Mouse (Mus musculus) liver, embryonic 13.5 days (tissue): ENCODE results near the gene Stac2. TPM values are rescaled to one million over a fixed set of nuclear protein-coding genes. Genes with fewer than 3 reads are reported as not detected.
A peak's percentile ranks its signal among the peaks of the same experiment; 100 is the strongest.

Source experiments
- ATAC-seq: fragments of 200-750 bp; cut with Nextera tagmentation; 2 replicates; pipeline ENCODE4 v1.8.0; 2017; ENCODE audit warnings: low read depth, mild to moderate bottlenecking, moderate number of reproducible peaks, moderate library complexity
- DNase-seq: peaks from one replicate; pipeline ENCODE4 v3.0.0; 2022
- H3K27ac ChIP-seq: fragments of 300-500 bp; sonication (generic); 2 replicates; pipeline ENCODE4 v1.5.1; 2015; ENCODE audit warnings: moderate library complexity, mild to moderate bottlenecking, inconsistent platforms
- H3K27me3 ChIP-seq: fragments of 300-500 bp; sonication (generic); 2 replicates; pipeline ENCODE4 v1.6.1; 2015; ENCODE audit warnings: mild to moderate bottlenecking, inconsistent platforms
- H3K36me3 ChIP-seq: fragments of 300-500 bp; sonication (generic); 2 replicates; pipeline ENCODE4 v1.6.1; 2015; ENCODE audit warnings: mild to moderate bottlenecking, inconsistent platforms
- H3K4me1 ChIP-seq: fragments of 300-500 bp; sonication (generic); replicated peaks from 2 replicates; pipeline ENCODE4 v1.6.1; 2015; ENCODE audit warnings: inconsistent platforms
- H3K4me2 ChIP-seq: fragments of 300-500 bp; sonication (generic); 2 replicates; pipeline ENCODE4 v1.6.1; 2015; ENCODE audit warnings: inconsistent platforms, mild to moderate bottlenecking, moderate library complexity
- H3K4me3 ChIP-seq: fragments of 300-500 bp; sonication (generic); replicated peaks from 2 replicates; pipeline ENCODE4 v1.5.1; 2015; ENCODE audit warnings: mild to moderate bottlenecking, inconsistent platforms
- H3K9ac ChIP-seq: fragments of 300-500 bp; sonication (generic); 2 replicates; pipeline ENCODE4 v1.6.1; 2015; ENCODE audit warnings: mild to moderate bottlenecking, inconsistent platforms
- H3K9me3 ChIP-seq: fragments of 300-500 bp; sonication (generic); replicated peaks from 2 replicates; pipeline ENCODE4 v1.6.1; 2016; ENCODE audit warnings: inconsistent platforms
- WGBS: fragments of 180-500 bp; shearing (Covaris S2); methylation state at CpG from one replicate; pipeline ENCODE4 v1.1.7; 2015; ENCODE audit not compliant: insufficient replicate concordance; 5-methylcytosine and 5-hydroxymethylcytosine counted together
- polyA plus RNA-seq: library from polyadenylated mRNA; unstranded; fragments of >200 nt; fragmentation: Nextera tagmentation; extraction: Ambion mirVana; gene quantifications from 2 replicates; pipeline ENCODE4 v1.2.1, GENCODE M21; 2015

Gene Stac2
- polyA plus RNA-seq, 1 experiment from 2014 or later, result 0.05 TPM

DNA sequence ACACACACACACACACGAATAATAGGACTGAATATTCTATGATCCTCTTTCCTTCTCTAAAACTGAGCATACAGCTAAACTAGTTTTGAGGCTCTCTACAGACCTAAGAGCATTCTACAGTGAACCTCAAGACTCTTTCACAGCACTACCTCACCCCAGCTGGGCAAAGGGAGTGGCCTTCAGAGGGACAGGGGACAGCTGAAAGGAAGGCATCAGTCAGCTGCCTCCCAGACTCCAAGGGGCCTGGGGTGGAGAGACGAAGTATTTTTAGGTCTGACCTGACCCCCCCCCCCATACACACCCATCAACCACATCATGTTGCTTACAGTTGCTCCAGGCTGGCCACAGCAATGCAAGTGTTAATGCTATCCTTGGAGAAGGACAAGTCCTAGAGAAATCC lies 32.1 kb downstream of the Stac2 start:
- ATAC-seq (no peak), DNase-seq (no peak)
- Histone ChIP-seq H3K4me2 (peak overlapping the region; percentile 95; the same call in 1 of the 2 replicates), H3K36me3 (no peaks in the 10 kb centered on the region), H3K4me3 (no peak overlapping the region), H3K27me3 (peaks cover 55% of the 10 kb centered on the region), H3K9ac (no peak overlapping the region), H3K4me1 (peaks cover 38% of the 10 kb centered on the region), H3K9me3 (no peaks in the 10 kb centered on the region), H3K27ac (no peak overlapping the region)
- 60% methylated on average over 2 of the region's 2 CpGs for whole genome bisulfite sequencing

- Histone ChIP-seq H3K36me3 (no peaks in the 10 kb centered on the region), H3K27me3 (peaks cover 55% of the 10 kb centered on the region), H3K27ac (no peak overlapping the region), H3K9ac (no peak overlapping the region), H3K4me2 (no peak overlapping the region), H3K9me3 (no peaks in the 10 kb centered on the region), H3K4me3 (no peak overlapping the region), H3K4me1 (peaks cover 34% of the 10 kb centered on the region)
- ATAC-seq, result no peak
- WGBS, result 78% methylated on average over 1 of the region's 1 CpGs
- DNase-seq, result no peak
Observed at GRCm38 (mm10) chr11:98020710-98021109, 32.6 kb downstream of the Stac2 start.

GRCm38 (mm10) chr11:98019883-98020610 lies 33.2 kb downstream of the Stac2 start:
- no peak for DNase-seq
- Histone ChIP-seq H3K36me3 (no peaks in the 10 kb centered on the region), H3K4me2 (no peak overlapping the region), H3K4me1 (peaks cover 32% of the 10 kb centered on the region), H3K27ac (no peak overlapping the region), H3K4me3 (no peak overlapping the region), H3K27me3 (peaks cover 55% of the 10 kb centered on the region), H3K9me3 (no peaks in the 10 kb centered on the region), H3K9ac (no peak overlapping the region)
- ATAC-seq, result no peak
- 36% methylated on average over 8 of the region's 8 CpGs for WGBS

DNA sequence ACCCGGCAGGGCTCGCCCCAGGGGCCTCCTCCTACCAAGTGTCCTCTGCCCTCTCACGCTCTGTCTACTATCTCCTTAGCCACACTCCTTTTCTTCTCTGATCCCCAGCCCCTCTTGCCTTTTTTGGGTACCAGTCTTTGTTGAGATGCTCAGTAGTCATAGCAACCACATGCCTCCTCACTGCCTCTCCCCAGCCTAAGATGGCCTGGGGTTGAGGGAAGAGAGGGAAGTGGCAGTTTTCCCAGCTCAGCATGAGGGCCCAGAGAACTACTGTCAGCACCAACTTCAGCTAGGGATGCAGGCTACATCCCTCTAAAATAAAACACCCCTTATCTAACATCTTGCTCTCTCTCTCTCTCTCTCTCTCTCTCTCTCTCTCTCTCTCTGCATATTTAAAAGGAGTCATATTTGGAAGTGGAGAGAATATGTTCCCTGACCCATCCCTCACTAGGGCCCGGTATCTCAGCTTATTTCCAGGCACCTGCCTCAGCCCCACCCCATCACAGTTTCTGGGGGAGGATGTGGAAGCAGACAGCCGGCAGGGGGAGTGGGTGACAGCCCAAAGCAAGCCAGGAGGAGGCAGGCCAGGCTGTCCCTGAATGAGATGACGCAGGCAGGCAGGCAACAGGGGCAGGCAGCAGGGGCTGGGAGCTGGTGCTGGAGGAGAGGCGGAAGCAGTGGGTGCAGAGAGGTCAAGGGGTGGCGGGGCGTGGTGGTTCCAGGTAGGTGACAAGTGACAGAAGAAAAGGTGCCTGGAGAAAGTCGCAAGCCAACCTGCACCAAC lies 34.2 kb downstream of the Stac2 start:
- Histone ChIP-seq H3K4me1 (peaks cover 32% of the 10 kb centered on the region), H3K4me3 (no peak overlapping the region), H3K9ac (no peak overlapping the region), H3K9me3 (no peaks in the 10 kb centered on the region), H3K4me2 (no peak overlapping the region), H3K27me3 (peaks cover 55% of the 10 kb centered on the region), H3K27ac (no peak overlapping the region), H3K36me3 (no peaks in the 10 kb centered on the region)
- ATAC-seq (no peak), DNase-seq (no peak)
- 33% methylated on average over 10 of the region's 10 CpGs for WGBS

DNA sequence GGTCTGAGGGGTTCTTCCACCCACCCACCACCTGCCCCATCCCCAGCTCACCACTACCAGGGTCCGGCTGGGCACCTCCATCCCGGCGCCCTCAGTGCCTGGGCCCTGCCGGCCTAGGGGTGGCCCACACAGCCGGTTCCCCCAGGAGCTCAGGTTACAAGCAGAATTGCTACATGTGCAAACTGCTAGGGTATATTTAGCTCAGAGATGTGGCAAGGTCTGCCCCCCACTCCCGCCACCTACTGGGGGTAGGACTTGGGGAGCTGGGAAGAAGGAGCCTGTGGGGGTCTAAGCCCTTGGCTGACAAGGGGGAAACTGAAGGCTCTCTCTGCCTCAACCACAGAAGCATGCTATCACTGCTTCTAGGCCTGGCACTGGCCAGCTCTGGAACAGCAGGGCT lies 35.0 kb downstream of the Stac2 start:
- Histone ChIP-seq H3K4me1 (peaks cover 29% of the 10 kb centered on the region), H3K27me3 (peaks cover 52% of the 10 kb centered on the region), H3K9ac (no peak overlapping the region), H3K4me2 (no peak overlapping the region), H3K36me3 (no peaks in the 10 kb centered on the region), H3K27ac (no peak overlapping the region), H3K9me3 (no peaks in the 10 kb centered on the region), H3K4me3 (no peak overlapping the region)
- DNase-seq (no peak), ATAC-seq (no peak)
- WGBS, result 73% methylated on average over 6 of the region's 6 CpGs

GRCm38 (mm10) chr11:98016824-98017223 lies 36.4 kb downstream of the Stac2 start:
- Histone ChIP-seq H3K27me3 (peaks cover 51% of the 10 kb centered on the region), H3K9ac (no peak overlapping the region), H3K36me3 (no peaks in the 10 kb centered on the region), H3K9me3 (no peaks in the 10 kb centered on the region), H3K4me2 (no peak overlapping the region), H3K4me3 (no peak overlapping the region), H3K4me1 (peaks cover 15% of the 10 kb centered on the region), H3K27ac (no peak overlapping the region)
- WGBS, result 77% methylated on average over 4 of the region's 4 CpGs
- ATAC-seq (no peak), DNase-seq (no peak)

DNA sequence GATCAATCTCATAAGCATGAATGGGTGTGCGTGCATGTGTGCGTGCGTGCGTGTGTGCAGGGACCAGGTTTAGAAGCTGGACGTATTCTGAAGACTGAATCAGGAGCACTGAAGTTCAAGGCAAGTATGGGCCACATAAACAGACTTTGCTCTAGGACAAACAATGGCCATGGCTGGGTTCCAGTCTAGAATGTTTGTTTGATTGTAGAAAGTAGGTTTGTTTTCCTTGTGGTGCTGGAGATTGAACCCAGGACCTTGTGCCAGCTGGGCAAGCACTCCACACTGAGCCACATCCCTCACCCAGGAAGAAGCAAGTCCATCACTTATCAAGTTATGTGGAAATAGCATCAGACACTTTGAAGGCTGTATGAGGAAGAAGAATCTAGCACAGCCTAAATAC lies 37.1 kb downstream of the Stac2 start:
- no peak overlapping the region for H3K9ac ChIP-seq
- no peak overlapping the region for H3K4me2 ChIP-seq
- H3K27me3 ChIP-seq, result peaks cover 50% of the 10 kb centered on the region
- no peak for ATAC-seq
- no peaks in the 10 kb centered on the region for H3K36me3 ChIP-seq
- peaks cover 8% of the 10 kb centered on the region for H3K4me1 ChIP-seq
- no peak overlapping the region for H3K4me3 ChIP-seq
- 84% methylated on average over 5 of the region's 5 CpGs for WGBS
- DNase-seq, result no peak
- H3K27ac ChIP-seq, result no peak overlapping the region
- H3K9me3 ChIP-seq, result no peaks in the 10 kb centered on the region

DNA sequence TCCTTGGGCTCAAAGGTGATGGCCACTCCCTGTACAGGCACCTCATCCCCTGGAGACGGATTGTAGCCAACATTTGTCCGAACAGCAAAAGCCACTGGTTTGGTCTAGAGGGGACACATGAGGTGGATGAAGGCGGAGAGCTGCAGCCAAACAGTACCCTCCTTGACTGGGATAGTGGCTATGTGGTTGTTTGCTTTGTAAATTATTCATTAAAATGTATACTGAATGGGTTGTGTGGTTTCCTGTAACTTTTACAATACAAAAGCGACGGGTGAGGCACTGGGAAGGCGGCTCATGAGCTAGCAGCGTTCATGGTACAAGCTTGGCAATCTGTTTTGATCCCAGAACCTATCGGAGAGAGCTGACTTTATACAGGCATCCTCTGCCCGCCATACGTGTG lies 40.4 kb downstream of the Stac2 start:
- WGBS, result 73% methylated on average over 10 of the region's 10 CpGs
- H3K9me3 ChIP-seq, result no peaks in the 10 kb centered on the region
- H3K27me3 ChIP-seq, result peaks cover 36% of the 10 kb centered on the region
- ATAC-seq (no peak), DNase-seq (no peak)
- H3K4me2 ChIP-seq, result no peak overlapping the region
- no peaks in the 10 kb centered on the region for H3K36me3 ChIP-seq
- H3K4me3 ChIP-seq, result no peak overlapping the region
- H3K9ac ChIP-seq, result no peak overlapping the region
- no peaks in the 10 kb centered on the region for H3K4me1 ChIP-seq
- no peak overlapping the region for H3K27ac ChIP-seq

DNA sequence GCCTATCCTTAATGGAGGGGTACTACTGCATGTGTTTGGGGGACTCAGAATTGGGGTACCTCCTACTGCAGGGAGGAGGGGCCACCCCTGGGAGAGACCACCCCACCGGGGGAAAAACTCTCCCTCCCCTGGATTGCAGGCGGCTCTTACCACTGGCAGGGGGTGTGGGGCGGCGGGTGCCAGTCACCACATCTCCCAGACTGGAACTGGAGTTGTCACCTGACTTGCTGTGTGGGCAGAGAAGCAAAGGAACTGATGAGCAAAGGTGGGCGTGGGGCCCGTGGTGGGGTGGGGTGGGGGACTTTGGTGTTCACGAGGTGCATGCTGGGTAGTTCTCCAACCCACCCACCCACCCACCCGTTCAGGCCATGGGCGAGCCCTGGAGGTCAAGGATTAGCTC lies 41.5 kb downstream of the Stac2 start:
- no peak for DNase-seq
- no peak overlapping the region for H3K4me2 ChIP-seq
- H3K4me3 ChIP-seq, result no peak overlapping the region
- no peak overlapping the region for H3K9ac ChIP-seq
- H3K27me3 ChIP-seq, result peaks cover 32% of the 10 kb centered on the region
- no peak for ATAC-seq
- no peaks in the 10 kb centered on the region for H3K36me3 ChIP-seq
- no peak overlapping the region for H3K27ac ChIP-seq
- no peaks in the 10 kb centered on the region for H3K9me3 ChIP-seq
- no peaks in the 10 kb centered on the region for H3K4me1 ChIP-seq
- WGBS, result 38% methylated on average over 9 of the region's 9 CpGs

GRCm38 (mm10) chr11:98008087-98008486 lies 45.2 kb downstream of the Stac2 start:
- H3K9me3 ChIP-seq, result no peaks in the 10 kb centered on the region
- no peak overlapping the region for H3K27ac ChIP-seq
- peaks cover 6% of the 10 kb centered on the region for H3K4me1 ChIP-seq
- no peak overlapping the region for H3K4me2 ChIP-seq
- ATAC-seq (no peak), DNase-seq (no peak)
- H3K4me3 ChIP-seq, result no peak overlapping the region
- WGBS, result 45% methylated on average over 11 of the region's 11 CpGs
- peaks cover 46% of the 10 kb centered on the region for H3K27me3 ChIP-seq
- H3K36me3 ChIP-seq, result no peaks in the 10 kb centered on the region
- H3K9ac ChIP-seq, result no peak overlapping the region

- Histone ChIP-seq H3K27ac (no peak overlapping the region), H3K9me3 (no peaks in the 10 kb centered on the region), H3K4me2 (no peak overlapping the region), H3K27me3 (peaks cover 45% of the 10 kb centered on the region), H3K9ac (no peak overlapping the region), H3K36me3 (no peaks in the 10 kb centered on the region), H3K4me1 (peaks cover 19% of the 10 kb centered on the region), H3K4me3 (no peak overlapping the region)
- no peak for DNase-seq
- 72% methylated on average over 10 of the region's 10 CpGs for WGBS
- no peak for ATAC-seq
Observed at GRCm38 (mm10) chr11:98005686-98006085, 47.6 kb downstream of the Stac2 start.
